Mouse (Mus musculus) CH12.LX (cell line): Measurements from ENCODE around the gene Ric8b. TPM values are rescaled to one million over a fixed set of nuclear protein-coding genes. Genes with fewer than 3 reads are reported as not detected.

ENCODE experiments used
- DNase-seq: peaks from one replicate; pipeline ENCODE4 v3.0.0-alpha.2; 2013; ENCODE audit errors: extremely low read depth
- H3K27ac ChIP-seq: 2 replicates; pipeline ENCODE4 v1.5.1; 2012; ENCODE audit warnings: low read depth, mild to moderate bottlenecking, control low read depth, moderate library complexity; ENCODE audit not compliant: insufficient read depth
- H3K27me3 ChIP-seq: replicated peaks from 2 replicates; pipeline ENCODE3; 2012; ENCODE audit warnings: inconsistent platforms
- H3K36me3 ChIP-seq, 2 experiments: replicated peaks in 1 of 2; 2 replicates each; pipeline versions ENCODE3 to v1.6.1; 2012; ENCODE audit warnings: inconsistent platforms in 1 of 2, low read length in 1 of 2, mild to moderate bottlenecking in 1 of 2, mixed read lengths in 1 of 2, moderate library complexity in 1 of 2; ENCODE audit not compliant: control insufficient read depth in 1 of 2, insufficient read depth in 1 of 2
- H3K4me1 ChIP-seq, 2 experiments: 2 replicates each; pipeline ENCODE4 v1.6.1; 2012; ENCODE audit warnings: inconsistent platforms in 1 of 2, moderate library complexity in 1 of 2; ENCODE audit not compliant: insufficient read depth in 2 of 2, control insufficient read depth in 1 of 2
- H3K4me2 ChIP-seq: 2 replicates; pipeline ENCODE4 v1.6.1; 2012; ENCODE audit warnings: low read depth, mild to moderate bottlenecking, control low read depth; ENCODE audit not compliant: poor library complexity, insufficient read depth, severe bottlenecking
- H3K4me3 ChIP-seq, 3 experiments: fragments of 150-350 bp in 1 of 3; sonication (generic) in 1 of 3; replicated peaks in 1 of 3; 2 replicates each; pipeline versions ENCODE3 to v1.5.1; 2011 to 2012; ENCODE audit warnings: low read depth in 2 of 3, low read length in 2 of 3, mild to moderate bottlenecking in 2 of 3, moderate library complexity in 2 of 3, control low read depth in 1 of 3, improper control_type of control experiment in 1 of 3, inconsistent platforms in 1 of 3, mixed read lengths in 1 of 3; ENCODE audit not compliant: poor library complexity in 1 of 3
- H3K79me2 ChIP-seq: replicated peaks from 2 replicates; pipeline ENCODE4 v1.6.1; 2012; ENCODE audit warnings: mild to moderate bottlenecking, moderate library complexity; ENCODE audit not compliant: control insufficient read depth, poor library complexity, insufficient read depth, severe bottlenecking; ENCODE audit errors: extremely low read depth
- H3K9ac ChIP-seq: 2 replicates; pipeline ENCODE4 v1.6.1; 2012; ENCODE audit warnings: low read depth, mild to moderate bottlenecking, control low read depth, moderate library complexity; ENCODE audit not compliant: insufficient read depth
- H3K9me3 ChIP-seq: replicated peaks from 2 replicates; pipeline ENCODE3; 2012; ENCODE audit warnings: low read length, inconsistent platforms, mixed read lengths
- BHLHE40 ChIP-seq: IDR thresholded peaks from 2 replicates; pipeline ENCODE4 v1.6.1; 2011; ENCODE audit warnings: mild to moderate bottlenecking, low read depth, low read length, improper control_type of control experiment
- CHD1 ChIP-seq: IDR thresholded peaks from 2 replicates; pipeline ENCODE4 v1.6.1; 2012; ENCODE audit warnings: low read depth, low read length, improper control_type of control experiment, inconsistent platforms
- CHD2 ChIP-seq: IDR thresholded peaks from 2 replicates; pipeline ENCODE4 v1.6.1; 2011; ENCODE audit warnings: low read length, improper control_type of control experiment
- E2F4 ChIP-seq: IDR thresholded peaks from 2 replicates; pipeline ENCODE4 v1.6.1; 2011; ENCODE audit warnings: low read depth, low read length, improper control_type of control experiment; ENCODE audit not compliant: insufficient replicate concordance
- ELF1 ChIP-seq: IDR thresholded peaks from 2 replicates; pipeline ENCODE4 v1.6.1; 2014; ENCODE audit warnings: low read depth, mild to moderate bottlenecking, inconsistent platforms, low read length, improper control_type of control experiment
- EP300 ChIP-seq: IDR thresholded peaks from 2 replicates; pipeline ENCODE4 v1.6.1; 2011; ENCODE audit warnings: low read length, improper control_type of control experiment
- ETS1 ChIP-seq: conservative IDR thresholded peaks from 2 replicates; pipeline ENCODE4 v1.6.1; 2012; ENCODE audit warnings: low read depth, mild to moderate bottlenecking, inconsistent platforms, low read length, improper control_type of control experiment, moderate library complexity
- HCFC1 ChIP-seq: IDR thresholded peaks from 2 replicates; pipeline ENCODE4 v1.6.1; 2012; ENCODE audit warnings: low read depth, mild to moderate bottlenecking, inconsistent platforms, low read length, improper control_type of control experiment
- JUN ChIP-seq: IDR thresholded peaks from 2 replicates; pipeline ENCODE4 v1.6.1; 2011; ENCODE audit warnings: low read depth, mild to moderate bottlenecking, low read length, improper control_type of control experiment, moderate library complexity; ENCODE audit not compliant: insufficient read depth
- KAT2A ChIP-seq: IDR thresholded peaks from 2 replicates; pipeline ENCODE4 v1.6.1; 2012; ENCODE audit warnings: low read length, improper control_type of control experiment, inconsistent platforms; ENCODE audit not compliant: insufficient replicate concordance
- MAFK ChIP-seq: IDR thresholded peaks from 2 replicates; pipeline ENCODE4 v1.6.1; 2011; ENCODE audit warnings: low read length, improper control_type of control experiment; ENCODE audit not compliant: insufficient replicate concordance
- MEF2A ChIP-seq: IDR thresholded peaks from 2 replicates; pipeline ENCODE4 v1.6.1; 2014; ENCODE audit warnings: low read depth, mild to moderate bottlenecking, inconsistent platforms, low read length, improper control_type of control experiment, borderline replicate concordance
- MXI1 ChIP-seq: IDR thresholded peaks from 2 replicates; pipeline ENCODE4 v1.6.1; 2011; ENCODE audit warnings: mild to moderate bottlenecking, low read depth, low read length, improper control_type of control experiment
- NRF1 ChIP-seq: IDR thresholded peaks from 2 replicates; pipeline ENCODE4 v1.6.1; 2014; ENCODE audit warnings: low read depth, mild to moderate bottlenecking, inconsistent platforms, low read length, improper control_type of control experiment, moderate library complexity
- PAX5 ChIP-seq: IDR thresholded peaks from 2 replicates; pipeline ENCODE4 v1.6.1; 2012; ENCODE audit warnings: low read length, inconsistent platforms, mixed read lengths
- POLR2AphosphoS2 ChIP-seq: IDR thresholded peaks from 2 replicates; pipeline ENCODE4 v1.6.1; 2011; ENCODE audit warnings: low read depth, low read length, improper control_type of control experiment
- RCOR1 ChIP-seq: conservative IDR thresholded peaks from 2 replicates; pipeline ENCODE4 v1.6.1; 2012; ENCODE audit warnings: low read depth, mild to moderate bottlenecking, inconsistent platforms, low read length, improper control_type of control experiment
- SIN3A ChIP-seq: IDR thresholded peaks from 2 replicates; pipeline ENCODE4 v1.6.1; 2012; ENCODE audit warnings: low read length, improper control_type of control experiment, inconsistent platforms
- TCF12 ChIP-seq: IDR thresholded peaks from 2 replicates; pipeline ENCODE4 v1.6.1; 2014; ENCODE audit warnings: low read depth, mild to moderate bottlenecking, inconsistent platforms, low read length, improper control_type of control experiment
- UBTF ChIP-seq: IDR thresholded peaks from 2 replicates; pipeline ENCODE4 v1.6.1; 2012; ENCODE audit warnings: low read depth, mild to moderate bottlenecking, inconsistent platforms, low read length, improper control_type of control experiment, moderate library complexity
- USF1 ChIP-seq: IDR thresholded peaks from 2 replicates; pipeline ENCODE4 v1.6.1; 2014; ENCODE audit warnings: low read depth, mild to moderate bottlenecking, inconsistent platforms, low read length, improper control_type of control experiment
- USF2 ChIP-seq: conservative IDR thresholded peaks from 2 replicates; pipeline ENCODE4 v1.6.1; 2011; ENCODE audit warnings: low read depth, low read length, improper control_type of control experiment
- ZMIZ1 ChIP-seq: IDR thresholded peaks from 2 replicates; pipeline ENCODE4 v1.6.1; 2012; ENCODE audit warnings: low read depth, mild to moderate bottlenecking, inconsistent platforms, low read length, improper control_type of control experiment
- dilution Hi-C: fragments of 300-500 bp; cut with MboI; formaldehyde crosslinking; loops from 2 replicates; pipeline ENCODE4 v1.14.3; 2020; ENCODE audit warnings: low sequenced_read_pairs; ENCODE audit not compliant: extremely low pct_unique_long_range_greater_than_20kb, extremely low pct_ligation_motif_present
- in situ Hi-C: fragments of 300-500 bp; cut with MboI; formaldehyde crosslinking; loops from 3 replicates; pipeline ENCODE4 v1.14.3; 2019; ENCODE audit warnings: low sequenced_read_pairs, low pct_ligation_motif_present, low pct_unique_long_range_greater_than_20kb, mixed read lengths
- polyA plus RNA-seq: library from polyadenylated mRNA; unstranded; fragments of >175 nt; gene quantifications from 2 replicates; pipeline ENCODE4 v1.2.1, GENCODE M21; 2012; ENCODE audit warnings: low read depth; ENCODE audit not compliant: insufficient read length
- total RNA-seq, 2 experiments: library from RNA; depleted of rRNA; stranded (reverse); fragments of 300-350 nt in 1 of 2; fragments of >200 nt in 1 of 2; gene quantifications; 2 replicates each; pipeline ENCODE4 v1.2.3; 2012 to 2014

Ric8b gene
- total and polyA plus RNA-seq, 3 experiments = 4.8 to 9.4 (median 6.3) TPM

- H3K4me3 ChIP-seq = no peak overlapping the region
- dilution Hi-C loops (no loop called here), in situ Hi-C loops (no loop called here)
- H3K9ac ChIP-seq = no peak overlapping the region
- no peaks in the 10 kb centered on the region for H3K4me1 ChIP-seq
- H3K4me2 ChIP-seq = no peak overlapping the region
- no peak for DNase-seq
- peaks cover 5 to 19% of the 10 kb centered on the region in 2 experiments for H3K36me3 ChIP-seq
- H3K27ac ChIP-seq = no peak overlapping the region
- H3K27me3 ChIP-seq = no peaks in the 10 kb centered on the region
- H3K9me3 ChIP-seq = no peaks in the 10 kb centered on the region
- no peaks in the 10 kb centered on the region for H3K79me2 ChIP-seq
- TF ChIP-seq USF2 = no peak
- TF ChIP-seq RCOR1 = no peak
- TF ChIP-seq USF1 = no peak
- TF ChIP-seq MAFK = no peak
- TF ChIP-seq CHD2 = no peak
- TF ChIP-seq PAX5 = no peak
- no peak for TF ChIP-seq ZMIZ1
- no peak for TF ChIP-seq ELF1
- TF ChIP-seq CHD1 = no peak
- TF ChIP-seq BHLHE40 = no peak
- no peak for TF ChIP-seq ETS1
- no peak for TF ChIP-seq MXI1
- no peak for TF ChIP-seq SIN3A
- no peak for TF ChIP-seq HCFC1
- TF ChIP-seq TCF12 = no peak
- no peak for TF ChIP-seq E2F4
- no peak for TF ChIP-seq NRF1
- no peak for TF ChIP-seq POLR2AphosphoS2
These were observed 105.9 kb downstream of the Ric8b start for GRCm38 (mm10) chr10:85023313-85023666.

DNA sequence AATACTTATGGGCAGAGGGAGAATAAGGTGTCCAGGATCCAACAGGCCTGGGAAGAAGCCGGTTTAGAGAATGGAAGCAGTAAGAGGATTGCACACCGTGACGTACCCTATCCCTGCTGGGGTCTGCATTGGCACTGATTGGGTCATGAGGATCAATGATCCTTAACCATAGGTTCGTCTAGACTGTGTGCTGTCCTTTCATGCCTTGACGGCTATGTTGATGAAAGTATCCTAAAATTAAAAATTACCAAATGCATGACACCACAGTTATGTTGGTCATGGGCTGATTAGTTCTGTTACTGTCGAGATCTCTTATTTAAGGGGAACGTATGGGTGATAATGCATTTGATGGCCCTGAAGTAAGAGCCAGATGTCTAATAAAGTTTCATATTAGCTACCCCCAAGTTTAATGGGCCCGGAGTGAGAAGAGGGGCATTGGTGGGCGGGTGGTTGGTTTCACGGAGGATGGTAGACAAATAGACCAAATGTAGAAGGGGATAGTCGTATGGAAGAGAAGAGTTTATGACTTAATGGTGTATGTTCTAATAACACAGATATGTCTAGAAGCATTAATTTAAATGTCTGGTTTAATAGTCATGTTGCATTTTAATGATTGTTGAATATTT lies 108.5 kb downstream of the Ric8b start:
- no peaks in the 10 kb centered on the region for H3K4me1 ChIP-seq
- dilution Hi-C loops = no loop called here

More for the DNA sequence above, 108.5 kb downstream of the Ric8b start:
- H3K4me3 ChIP-seq = no peak overlapping the region
- H3K4me2 ChIP-seq = no peak overlapping the region
- no peaks in the 10 kb centered on the region for H3K27me3 ChIP-seq
- peaks cover 4% of the 10 kb centered on the region for H3K9me3 ChIP-seq
- peaks cover 0 to 2% of the 10 kb centered on the region in 2 experiments for H3K36me3 ChIP-seq
- H3K9ac ChIP-seq = no peak overlapping the region
- TF ChIP-seq EP300 (no peak), NRF1 (no peak), RCOR1 (no peak), UBTF (no peak), MEF2A (no peak), JUN (no peak), KAT2A (no peak)
- H3K27ac ChIP-seq = no peak overlapping the region
- H3K79me2 ChIP-seq = no peaks in the 10 kb centered on the region
- in situ Hi-C loops = loop anchor here (25.0 kb wide), 1 partner anchor 514 kb away; no protein-coding TSS in a partner anchor
- no peak for DNase-seq
